Mouse (Mus musculus): ENCODE measurements at regions not wholly inside any gene's neighbourhood (a gene's known extent, or its start where the extent isn't known, plus 50 kb on each side); places are given as distances from the start of the nearest gene placed in this dataset.

- Histone ChIP-seq H3K4me3 (replicated peaks) (no peak overlapping the region), H3K4me2 (replicated peaks) (no peak overlapping the region), H3K27ac (no peak overlapping the region), H3K36me3 (no peaks in the 10 kb centered on the region), H3K27me3 (no peaks in the 10 kb centered on the region), H3K9me3 (no peaks in the 10 kb centered on the region), H3K4me1 (replicated peaks) (no peaks in the 10 kb centered on the region), H3K9ac (replicated peaks) (no peak overlapping the region)
- ATAC-seq = no peak
- 87% methylated on average over 4 of the region's 4 CpGs for WGBS
These were observed 114.5 kb downstream of the Dusp6 start for GRCm38 (mm10) chr10:99377548-99377947.

DNA sequence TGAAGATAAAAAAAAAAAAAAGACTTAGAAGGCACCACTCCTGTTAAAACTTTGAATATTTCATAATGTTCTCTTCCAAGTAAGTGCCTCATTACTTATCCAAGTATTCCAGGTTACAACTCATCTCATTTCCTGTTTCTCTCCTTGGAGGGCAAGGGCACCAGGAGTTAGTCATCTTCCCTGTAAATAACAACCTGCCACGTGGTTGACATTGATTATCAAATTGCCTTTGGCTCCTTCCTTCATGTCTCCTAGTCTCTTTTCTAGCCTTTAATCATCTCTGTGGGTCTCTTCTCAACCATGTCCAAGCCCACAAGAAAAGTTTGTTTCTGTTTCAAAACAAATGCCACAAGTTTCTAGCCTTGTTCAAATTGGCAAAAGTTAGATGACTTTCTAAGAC lies 116.1 kb downstream of the Dusp6 start:
- Histone ChIP-seq H3K9ac (replicated peaks) (no peak overlapping the region), H3K4me1 (replicated peaks) (no peaks in the 10 kb centered on the region), H3K4me3 (replicated peaks) (no peak overlapping the region), H3K4me2 (replicated peaks) (no peak overlapping the region), H3K27ac (no peak overlapping the region), H3K27me3 (no peaks in the 10 kb centered on the region), H3K9me3 (no peaks in the 10 kb centered on the region), H3K36me3 (no peaks in the 10 kb centered on the region)
- ATAC-seq = no peak
- WGBS = 67% methylated on average over 1 of the region's 1 CpGs

- WGBS = 89% methylated on average over 4 of the region's 4 CpGs
- Histone ChIP-seq H3K36me3 (no peaks in the 10 kb centered on the region), H3K9me3 (no peaks in the 10 kb centered on the region), H3K27ac (no peak overlapping the region), H3K4me2 (replicated peaks) (no peak overlapping the region), H3K9ac (replicated peaks) (no peak overlapping the region), H3K4me3 (replicated peaks) (no peak overlapping the region), H3K4me1 (replicated peaks) (no peaks in the 10 kb centered on the region), H3K27me3 (no peaks in the 10 kb centered on the region)
- ATAC-seq = no peak
These were observed 117.1 kb downstream of the Dusp6 start for GRCm38 (mm10) chr10:99380170-99380569.

DNA sequence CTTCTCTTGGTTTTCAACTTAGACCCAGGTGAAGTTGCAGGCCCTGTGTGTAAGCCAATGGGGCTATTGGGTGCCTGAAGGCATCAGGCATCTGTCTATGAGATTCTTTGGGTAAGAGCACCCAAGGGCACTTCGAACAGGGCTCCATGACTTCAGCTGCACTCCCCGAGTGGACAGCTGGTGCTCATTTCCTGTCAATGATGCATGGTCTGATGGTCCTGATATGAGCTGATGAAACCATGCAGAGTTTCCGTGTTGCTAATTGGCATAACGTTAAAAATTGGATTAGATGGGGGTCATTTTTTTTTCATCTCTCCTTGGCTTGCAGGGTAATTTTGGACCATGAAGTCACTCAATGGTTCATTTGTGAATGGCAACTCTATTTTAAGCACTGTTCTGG lies 120.0 kb downstream of the Dusp6 start:
- H3K4me2 ChIP-seq (replicated peaks) = no peak overlapping the region
- no peaks in the 10 kb centered on the region for H3K36me3 ChIP-seq
- no peak overlapping the region for H3K27ac ChIP-seq
- no peak overlapping the region for H3K9ac ChIP-seq (replicated peaks)
- no peaks in the 10 kb centered on the region for H3K4me1 ChIP-seq (replicated peaks)
- ATAC-seq = no peak
- H3K27me3 ChIP-seq = peaks cover 2% of the 10 kb centered on the region; the same call in 1 of the 2 replicates
- WGBS = 72% methylated on average over 4 of the region's 4 CpGs
- H3K9me3 ChIP-seq = no peaks in the 10 kb centered on the region
- no peak overlapping the region for H3K4me3 ChIP-seq (replicated peaks)

GRCm38 (mm10) chr10:99384366-99384765 lies 121.3 kb downstream of the Dusp6 start:
- Histone ChIP-seq H3K4me1 (replicated peaks) (no peaks in the 10 kb centered on the region), H3K27me3 (peaks cover 2% of the 10 kb centered on the region; the same call in 1 of the 2 replicates), H3K4me3 (replicated peaks) (no peak overlapping the region), H3K36me3 (no peaks in the 10 kb centered on the region), H3K27ac (no peak overlapping the region), H3K9ac (replicated peaks) (no peak overlapping the region), H3K4me2 (replicated peaks) (no peak overlapping the region), H3K9me3 (no peaks in the 10 kb centered on the region)
- ATAC-seq = no peak
- 89% methylated on average over 6 of the region's 6 CpGs for WGBS

GRCm38 (mm10) chr10:99384851-99385250 lies 121.8 kb downstream of the Dusp6 start:
- no peak for ATAC-seq
- H3K27ac ChIP-seq = no peak overlapping the region
- H3K27me3 ChIP-seq = peaks cover 2% of the 10 kb centered on the region; the same call in 1 of the 2 replicates
- H3K9ac ChIP-seq (replicated peaks) = no peak overlapping the region
- no peaks in the 10 kb centered on the region for H3K4me1 ChIP-seq (replicated peaks)
- WGBS = 91% methylated on average over 3 of the region's 4 CpGs
- no peaks in the 10 kb centered on the region for H3K9me3 ChIP-seq
- H3K4me3 ChIP-seq (replicated peaks) = no peak overlapping the region
- no peak overlapping the region for H3K4me2 ChIP-seq (replicated peaks)
- H3K36me3 ChIP-seq = no peaks in the 10 kb centered on the region

DNA sequence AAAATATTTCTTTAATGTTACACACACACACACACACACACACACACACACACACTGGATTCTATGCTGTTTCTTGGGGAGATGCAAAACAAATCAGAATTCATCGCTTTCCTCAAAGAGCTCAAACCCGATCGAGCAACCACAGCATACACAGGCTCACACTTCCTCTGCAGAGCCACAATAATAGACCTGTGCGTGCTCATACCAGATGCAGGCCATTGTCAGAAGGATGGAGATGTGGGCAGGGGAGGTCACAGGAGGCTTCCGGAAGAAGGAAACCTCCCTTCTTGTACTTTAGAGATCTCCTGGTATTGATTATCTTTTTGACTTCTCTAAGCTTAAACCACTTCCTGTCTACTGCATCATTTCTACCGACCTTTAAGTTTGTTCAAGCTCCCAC lies 122.8 kb downstream of the Dusp6 start:
- ATAC-seq = no peak
- no peak overlapping the region for H3K9ac ChIP-seq (replicated peaks)
- no peaks in the 10 kb centered on the region for H3K9me3 ChIP-seq
- H3K27ac ChIP-seq = no peak overlapping the region
- WGBS = 89% methylated on average over 6 of the region's 6 CpGs
- H3K4me3 ChIP-seq (replicated peaks) = no peak overlapping the region
- no peaks in the 10 kb centered on the region for H3K4me1 ChIP-seq (replicated peaks)
- H3K36me3 ChIP-seq = no peaks in the 10 kb centered on the region
- peaks cover 2% of the 10 kb centered on the region; the same call in 1 of the 2 replicates for H3K27me3 ChIP-seq
- H3K4me2 ChIP-seq (replicated peaks) = no peak overlapping the region

DNA sequence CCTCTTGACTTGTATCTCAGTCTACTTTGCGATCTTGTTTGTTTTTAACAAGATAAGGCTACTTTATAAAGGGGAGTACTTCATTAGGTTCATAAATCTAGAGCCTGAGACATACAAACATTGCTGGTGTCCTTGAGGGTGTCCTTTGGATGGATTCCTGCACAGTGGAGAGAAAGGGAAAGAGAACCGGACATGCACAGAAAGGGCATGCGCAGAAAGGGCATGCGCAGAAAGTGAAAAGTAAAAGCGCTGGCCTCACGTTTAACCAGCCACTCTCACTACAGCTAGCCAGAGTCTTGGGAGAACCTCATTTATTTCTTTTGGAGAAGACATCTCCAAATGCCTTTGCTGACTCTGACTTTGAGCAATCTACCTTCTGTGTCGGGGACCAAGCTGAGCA lies 125.5 kb downstream of the Dusp6 start:
- H3K27me3 ChIP-seq = peaks cover 2% of the 10 kb centered on the region; the same call in 1 of the 2 replicates
- H3K4me3 ChIP-seq (replicated peaks) = no peak overlapping the region
- no peak for ATAC-seq
- H3K9me3 ChIP-seq = no peaks in the 10 kb centered on the region
- no peaks in the 10 kb centered on the region for H3K4me1 ChIP-seq (replicated peaks)
- no peaks in the 10 kb centered on the region for H3K36me3 ChIP-seq
- WGBS = 93% methylated on average over 7 of the region's 7 CpGs
- no peak overlapping the region for H3K27ac ChIP-seq
- H3K4me2 ChIP-seq (replicated peaks) = no peak overlapping the region
- no peak overlapping the region for H3K9ac ChIP-seq (replicated peaks)

- no peak overlapping the region for H3K4me2 ChIP-seq (replicated peaks)
- no peak overlapping the region for H3K4me3 ChIP-seq (replicated peaks)
- H3K36me3 ChIP-seq = no peaks in the 10 kb centered on the region
- H3K27me3 ChIP-seq = peaks cover 2% of the 10 kb centered on the region; the same call in 1 of the 2 replicates
- no peaks in the 10 kb centered on the region for H3K4me1 ChIP-seq (replicated peaks)
- no peak for ATAC-seq
- WGBS = 73% methylated on average over 8 of the region's 8 CpGs
- H3K9ac ChIP-seq (replicated peaks) = no peak overlapping the region
- no peak overlapping the region for H3K27ac ChIP-seq
- no peaks in the 10 kb centered on the region for H3K9me3 ChIP-seq
These were observed 126.0 kb downstream of the Dusp6 start for GRCm38 (mm10) chr10:99388986-99389385.

GRCm38 (mm10) chr10:99390609-99391183 lies 127.7 kb downstream of the Dusp6 start:
- no peak overlapping the region for H3K27ac ChIP-seq
- H3K27me3 ChIP-seq = peaks cover 2% of the 10 kb centered on the region; the same call in 1 of the 2 replicates
- no peaks in the 10 kb centered on the region for H3K36me3 ChIP-seq
- 80% methylated on average over 7 of the region's 7 CpGs for WGBS
- no peaks in the 10 kb centered on the region for H3K9me3 ChIP-seq
- no peak overlapping the region for H3K4me3 ChIP-seq (replicated peaks)
- no peak overlapping the region for H3K4me2 ChIP-seq (replicated peaks)
- H3K4me1 ChIP-seq (replicated peaks) = no peaks in the 10 kb centered on the region
- no peak for ATAC-seq
- no peak overlapping the region for H3K9ac ChIP-seq (replicated peaks)

DNA sequence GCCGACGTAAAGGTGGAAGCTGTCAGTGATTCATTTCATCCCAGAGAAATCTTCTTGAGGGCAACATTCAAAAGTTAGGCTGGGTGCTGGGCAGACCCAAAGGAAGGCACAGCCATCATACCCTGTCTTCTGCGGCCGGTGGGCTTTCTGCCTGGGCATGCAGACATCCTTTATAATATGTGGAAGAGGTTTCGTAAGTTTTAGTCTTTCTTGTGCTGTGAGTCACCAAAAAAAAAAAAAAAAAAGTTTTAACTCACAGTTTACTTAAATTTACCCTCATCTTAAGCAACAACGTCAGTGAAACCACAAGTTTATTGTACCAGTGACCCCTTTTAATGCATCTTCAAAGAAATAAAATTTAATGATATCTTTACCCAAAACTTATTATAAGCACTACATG lies 128.7 kb downstream of the Dusp6 start:
- no peak for ATAC-seq
- Histone ChIP-seq H3K9ac (replicated peaks) (no peak overlapping the region), H3K9me3 (no peaks in the 10 kb centered on the region), H3K27me3 (peaks cover 2% of the 10 kb centered on the region; the same call in 1 of the 2 replicates), H3K4me1 (replicated peaks) (no peaks in the 10 kb centered on the region), H3K4me3 (replicated peaks) (no peak overlapping the region), H3K27ac (no peak overlapping the region), H3K36me3 (no peaks in the 10 kb centered on the region), H3K4me2 (replicated peaks) (no peak overlapping the region)
- 93% methylated on average over 6 of the region's 6 CpGs for WGBS

GRCm38 (mm10) chr10:99392979-99393378 lies 129.9 kb downstream of the Dusp6 start:
- H3K4me1 ChIP-seq (replicated peaks) = no peaks in the 10 kb centered on the region
- 87% methylated on average over 5 of the region's 5 CpGs for WGBS
- H3K9me3 ChIP-seq = 0 out of 2 replicates have a peak, but pooled peaks cover 3% of the 10 kb centered on the region
- no peak overlapping the region for H3K4me2 ChIP-seq (replicated peaks)
- H3K4me3 ChIP-seq (replicated peaks) = no peak overlapping the region
- no peak overlapping the region for H3K27ac ChIP-seq
- no peak for ATAC-seq
- H3K9ac ChIP-seq (replicated peaks) = no peak overlapping the region
- 0 out of 2 replicates have a peak, but pooled peaks cover 2% of the 10 kb centered on the region for H3K36me3 ChIP-seq
- H3K27me3 ChIP-seq = peaks cover under 1% of the 10 kb centered on the region; the same call in 1 of the 2 replicates

DNA sequence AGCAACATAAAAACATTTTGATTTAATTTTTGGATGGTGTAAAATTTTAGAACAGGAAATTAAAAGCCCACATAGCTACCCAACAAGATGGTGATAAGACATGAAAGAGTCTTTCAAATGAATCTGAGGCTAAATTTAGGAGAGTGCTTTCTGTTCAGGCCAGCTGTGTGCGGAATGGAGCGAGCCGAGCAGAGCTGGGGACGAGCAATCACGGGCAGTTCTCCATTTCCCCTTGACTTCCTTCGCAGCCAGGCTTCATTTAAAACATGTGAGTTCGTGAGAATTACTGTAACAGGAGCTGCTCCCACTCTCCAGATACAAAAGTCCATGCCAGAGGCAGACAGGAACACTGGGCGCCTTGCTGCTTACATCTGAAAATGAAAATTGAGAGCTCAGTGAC lies 130.5 kb downstream of the Dusp6 start:
- ATAC-seq = no peak
- Histone ChIP-seq H3K36me3 (0 out of 2 replicates have a peak, but pooled peaks cover 3% of the 10 kb centered on the region), H3K27me3 (no peaks in the 10 kb centered on the region), H3K4me2 (replicated peaks) (no peak overlapping the region), H3K9me3 (0 out of 2 replicates have a peak, but pooled peaks cover 3% of the 10 kb centered on the region), H3K9ac (replicated peaks) (no peak overlapping the region), H3K4me1 (replicated peaks) (no peaks in the 10 kb centered on the region), H3K4me3 (replicated peaks) (no peak overlapping the region), H3K27ac (no peak overlapping the region)
- WGBS = 81% methylated on average over 8 of the region's 8 CpGs
